Mouse (Mus musculus) small intestine, adult 2 months (tissue): ENCODE data around the gene Patj.

Source experiments
- CTCF ChIP-seq: fragments of 200-500 bp; IDR thresholded peaks from 2 replicates; pipeline ENCODE4 v1.5.1; 2012; ENCODE audit warnings: low read depth, mild to moderate bottlenecking, control low read depth, inconsistent platforms, low read length, moderate library complexity, mixed read lengths; ENCODE audit not compliant: insufficient replicate concordance, insufficient read length; ENCODE audit errors: extremely low read depth
- POLR2A ChIP-seq: fragments of 200-500 bp; IDR thresholded peaks from 2 replicates; pipeline ENCODE4 v1.6.1; 2012; ENCODE audit warnings: low read depth, mild to moderate bottlenecking, control low read depth, inconsistent platforms, low read length, moderate library complexity

- TF ChIP-seq POLR2A (no peak), CTCF (no peak)
Measured at GRCm38 (mm10) chr4:98628286-98628685, 232.7 kb downstream of the Patj start.
